Mouse (Mus musculus) frontal cortex, postnatal 36 days (tissue): ENCODE data around the gene Dnlz.

ENCODE experiments used
- DNase-seq, 2 experiments: peaks; one replicate each; pipeline ENCODE4 v3.0.0; 2022; ENCODE audit warnings: low spot score in 2 of 2

Gene Dnlz

GRCm38 (mm10) chr2:26320245-26321185 lies 31.4 kb downstream of the Dnlz start:
- DNase-seq = no peak

- no peak for DNase-seq
Observed at GRCm38 (mm10) chr2:26319519-26320244, 32.2 kb downstream of the Dnlz start.

GRCm38 (mm10) chr2:26319109-26319508 lies 32.8 kb downstream of the Dnlz start:
- no peak for DNase-seq

GRCm38 (mm10) chr2:26317991-26318672 lies 33.8 kb downstream of the Dnlz start:
- no peak for DNase-seq

GRCm38 (mm10) chr2:26317371-26317770 lies 34.5 kb downstream of the Dnlz start:
- DNase-seq = no peak

GRCm38 (mm10) chr2:26316576-26317246 lies 35.2 kb downstream of the Dnlz start:
- DNase-seq = no peak

GRCm38 (mm10) chr2:26315925-26316311 lies 36.0 kb downstream of the Dnlz start:
- peak in 1 of 2 experiments; percentile 57 for DNase-seq

- DNase-seq = peak; percentile 65 to 72
Observed at GRCm38 (mm10) chr2:26315072-26315924, 36.6 kb downstream of the Dnlz start, which contains the start of gene Gpsm1. Gene Gpsm1, plus strand, starts transcription at chr2:26315515.

GRCm38 (mm10) chr2:26314281-26315071 lies 37.4 kb downstream of the Dnlz start:
- DNase-seq = no peak

- DNase-seq = no peak
Observed at GRCm38 (mm10) chr2:26313394-26313793, 38.5 kb downstream of the Dnlz start.

GRCm38 (mm10) chr2:26312812-26313211 lies 39.1 kb downstream of the Dnlz start:
- no peak for DNase-seq

GRCm38 (mm10) chr2:26311936-26312335 lies 40.0 kb downstream of the Dnlz start:
- DNase-seq = no peak

GRCm38 (mm10) chr2:26309739-26310138 lies 42.2 kb downstream of the Dnlz start:
- no peak for DNase-seq

- no peak for DNase-seq
Observed at GRCm38 (mm10) chr2:26306702-26307101, 45.2 kb downstream of the Dnlz start.

GRCm38 (mm10) chr2:26305555-26305954 lies 46.4 kb downstream of the Dnlz start:
- no peak for DNase-seq

- no peak for DNase-seq
Observed at GRCm38 (mm10) chr2:26304711-26305110, 47.2 kb downstream of the Dnlz start.

- no peak for DNase-seq
Observed at GRCm38 (mm10) chr2:26302005-26302503, 49.9 kb downstream of the Dnlz start.

GRCm38 (mm10) chr2:26300808-26301174 lies 51.1 kb downstream of the Dnlz start:
- DNase-seq = peak; percentile 89 to 93

GRCm38 (mm10) chr2:26300161-26300807 lies 51.6 kb downstream of the Dnlz start:
- peak in 1 of 2 experiments; percentile 19 for DNase-seq
